Mouse (Mus musculus) heart, adult 2 months (tissue): ENCODE data around the gene Map4k2.

Experiments
- CTCF ChIP-seq: fragments of 200-600 bp; IDR thresholded peaks from 2 replicates; pipeline ENCODE4 v1.8.1; 2022; ENCODE audit warnings: antibody characterized with exemption, mild to moderate bottlenecking, moderate library complexity
- EP300 ChIP-seq: fragments of 200-500 bp; IDR thresholded peaks from 2 replicates; pipeline ENCODE4 v1.6.1; 2011; ENCODE audit warnings: low read depth, low read length, control low read depth; ENCODE audit not compliant: insufficient read depth

DNA sequence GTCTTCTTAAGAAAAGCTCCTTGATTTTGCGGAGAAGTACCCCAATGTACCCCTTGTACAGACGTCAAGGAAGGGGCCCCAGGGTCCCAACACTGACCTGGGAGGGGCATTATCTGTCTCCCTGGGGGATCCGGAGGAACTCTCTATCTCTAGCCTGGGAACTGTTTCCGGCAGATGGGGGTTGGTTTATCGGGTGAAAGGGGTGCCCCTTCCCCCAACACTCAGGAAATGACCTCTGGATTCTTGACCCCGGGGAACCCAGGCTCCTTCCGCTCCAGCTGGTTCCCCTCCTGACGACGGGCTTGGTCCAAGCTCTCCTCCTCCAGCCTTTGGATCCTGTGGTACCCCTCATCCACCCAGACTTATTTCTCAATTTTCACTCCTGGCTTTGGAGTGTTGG, 61.0 kb downstream of the Map4k2 start:
- no peak for TF ChIP-seq CTCF
- TF ChIP-seq EP300, result peak; percentile 65; the same call in 1 of the 2 replicates
